Mouse (Mus musculus) layer of hippocampus, adult 8-10 months (tissue): ENCODE measurements around the gene Eif2ak4. TPM values are rescaled to one million over a fixed set of nuclear protein-coding genes. Genes with fewer than 3 reads are reported as not detected.

Source experiments
- DNase-seq, 2 experiments: peaks; one replicate each; pipeline ENCODE4 v3.0.0; 2022; ENCODE audit warnings: low spot score in 2 of 2
- total RNA-seq, 4 experiments: library from RNA; stranded (reverse); gene quantifications; 2 replicates each; pipeline ENCODE4 v1.2.4; 2022

Gene Eif2ak4
- total RNA-seq, 4 experiments from 2014 or later = 24.1 to 30.1 (median 26.8) TPM

GRCm38 (mm10) chr2:118507126-118507525 is 118.7 kb downstream of the Eif2ak4 start:
- no peak for DNase-seq

DNA sequence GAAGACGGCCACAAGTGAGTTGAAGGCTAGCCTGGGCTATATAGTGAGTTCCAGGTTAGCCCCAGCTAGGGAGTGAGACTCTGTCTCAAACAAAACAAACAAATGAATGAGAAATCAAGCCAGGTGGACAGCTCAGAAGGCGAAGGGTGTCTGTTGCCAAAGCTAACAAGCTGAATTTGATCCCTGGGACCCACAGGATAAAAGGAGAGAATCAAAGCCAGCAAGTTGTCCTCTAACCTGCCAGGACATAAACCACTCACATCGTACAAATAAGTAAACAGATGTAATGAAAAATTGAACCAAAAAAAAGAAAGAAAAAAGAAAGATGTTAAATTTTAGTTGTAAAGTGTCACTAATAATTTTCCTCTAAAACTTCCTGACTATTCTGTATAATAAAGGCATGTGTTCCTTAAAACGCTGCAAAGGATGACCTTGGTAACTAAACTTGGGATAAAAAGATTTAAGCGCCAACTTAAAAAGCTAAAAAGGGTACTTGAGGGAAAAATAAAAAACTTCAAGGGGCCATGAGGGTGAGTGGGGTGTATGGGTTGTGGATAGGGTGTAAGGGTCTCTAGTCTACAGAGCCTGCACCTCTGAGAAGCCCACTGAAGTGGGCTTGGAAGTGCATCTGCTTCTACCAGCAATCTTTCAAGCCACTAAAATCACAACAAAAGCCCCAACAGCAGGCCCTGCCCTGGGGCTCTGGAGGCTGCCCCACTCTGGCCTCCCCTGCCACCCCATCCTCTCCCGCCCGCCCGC is 121.4 kb downstream of the Eif2ak4 start:
- no peak for DNase-seq

DNA sequence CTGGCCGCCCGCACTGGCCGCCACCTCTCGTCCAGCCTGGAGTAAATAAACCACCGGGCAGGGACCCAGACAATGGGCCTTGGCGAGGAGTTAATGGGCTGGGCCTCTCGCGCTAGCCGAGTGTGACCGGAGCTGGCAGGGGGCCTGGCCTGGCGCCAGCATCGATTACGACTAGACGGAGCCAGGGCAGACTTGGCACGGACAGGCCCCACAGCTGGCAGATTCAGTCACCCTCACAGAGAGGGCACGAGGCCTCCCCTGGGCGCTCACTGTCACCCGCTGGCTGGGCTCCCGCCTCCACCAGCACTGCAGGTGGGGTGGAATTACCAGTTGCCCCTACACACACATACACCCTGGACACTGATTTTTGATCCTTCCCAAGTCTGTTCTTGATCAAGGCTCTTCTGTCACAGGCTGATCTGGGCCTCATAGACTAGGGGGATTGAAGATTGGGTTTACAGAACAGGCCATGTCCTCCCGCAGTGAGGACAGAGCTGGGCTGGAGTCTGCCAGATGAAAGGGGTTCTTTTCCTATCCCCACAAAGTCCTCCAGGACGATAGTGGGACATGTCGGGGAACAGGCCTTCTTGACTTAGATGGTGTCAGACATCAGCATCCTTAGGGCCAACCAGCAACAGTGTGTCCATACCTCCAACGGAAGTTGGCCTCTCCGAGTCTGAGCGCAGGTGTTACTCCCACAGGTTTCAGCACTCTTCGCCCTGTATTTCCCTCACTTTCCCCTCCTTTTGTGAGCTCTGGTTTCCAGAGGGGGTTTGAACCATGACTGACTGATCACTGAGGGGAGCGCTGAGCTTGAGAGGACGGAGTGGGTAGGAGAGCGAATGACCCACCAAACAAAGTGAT is 122.3 kb downstream of the Eif2ak4 start:
- DNase-seq = peak; percentile 92 to 93

DNA sequence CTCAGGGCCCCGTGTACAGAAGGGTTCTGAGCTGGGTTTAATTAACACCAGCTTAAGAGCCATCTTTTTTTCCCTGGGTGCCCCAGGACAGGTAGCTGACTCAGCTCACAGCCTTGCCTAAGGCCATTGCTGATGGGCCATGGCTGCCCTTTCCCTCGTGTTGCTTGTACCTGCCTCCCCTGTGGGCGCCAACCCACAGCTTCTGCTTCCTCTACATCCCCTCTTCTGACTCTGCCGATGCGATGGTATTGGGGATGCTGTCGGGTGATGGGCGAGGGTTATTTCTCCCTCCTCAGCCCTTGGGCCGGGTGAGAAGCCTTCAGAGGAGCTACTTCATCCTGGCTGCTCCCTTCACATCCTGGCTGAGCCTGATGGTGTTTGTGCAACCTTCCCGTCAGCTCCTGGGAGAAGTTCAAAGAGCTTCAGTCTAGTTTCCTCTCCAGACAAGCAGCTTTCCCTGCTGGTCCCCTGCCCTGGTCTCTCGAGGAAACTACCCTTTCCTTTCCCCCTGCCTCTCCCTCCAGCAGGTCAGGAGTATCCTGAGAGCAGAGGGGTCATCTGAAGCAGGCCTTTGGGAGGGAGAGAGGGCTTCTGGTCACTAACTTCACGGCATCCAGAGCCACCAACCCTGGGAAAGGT is 123.5 kb downstream of the Eif2ak4 start:
- DNase-seq = no peak

DNA sequence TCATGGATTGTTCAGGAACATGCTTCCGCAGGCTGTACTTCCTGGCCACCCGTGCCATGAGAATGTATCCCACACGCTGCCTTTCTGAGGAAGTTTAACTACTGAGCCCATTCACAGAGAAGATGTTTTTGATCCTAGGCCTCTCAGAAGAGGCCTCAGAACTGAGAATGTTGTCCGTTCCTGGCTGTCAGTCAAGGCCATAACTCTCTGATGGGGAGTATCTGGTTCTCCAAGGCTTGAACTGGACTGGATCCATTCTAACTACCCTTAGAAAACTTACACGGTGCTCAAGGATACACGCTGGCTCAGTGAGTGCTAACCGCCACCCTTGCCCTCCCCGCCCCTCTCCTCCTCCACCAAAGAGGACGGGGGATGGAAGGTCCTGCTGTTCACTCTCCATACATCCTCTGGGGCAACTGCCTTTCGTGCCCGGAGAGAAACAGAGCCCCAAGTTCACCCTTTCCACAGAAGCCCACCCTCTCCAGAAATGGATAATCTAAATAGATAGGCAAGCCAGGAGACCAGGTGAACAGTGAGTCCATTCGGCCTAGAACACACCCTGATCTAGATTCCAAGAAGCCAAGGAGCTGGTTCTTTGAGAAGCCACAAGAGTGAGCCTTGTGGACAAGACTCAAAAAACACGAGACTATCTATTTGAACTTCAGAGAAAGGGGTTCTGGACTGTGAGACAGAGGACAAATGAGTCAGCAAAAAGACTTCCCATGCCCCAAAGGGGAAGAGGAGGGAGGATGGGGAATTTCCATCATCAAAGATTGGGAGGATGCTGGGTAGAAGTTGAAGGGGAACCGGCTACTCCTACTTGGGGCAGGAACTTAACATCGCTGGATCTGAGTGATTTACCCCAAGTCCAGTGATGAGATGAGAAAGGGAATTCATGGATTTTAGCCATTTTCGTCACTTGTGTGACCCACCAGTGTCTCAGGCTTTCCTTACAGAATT is 124.3 kb downstream of the Eif2ak4 start:
- DNase-seq = no peak

GRCm38 (mm10) chr2:118520042-118520933 is 131.9 kb downstream of the Eif2ak4 start:
- DNase-seq = peak; percentile 49 to 55

DNA sequence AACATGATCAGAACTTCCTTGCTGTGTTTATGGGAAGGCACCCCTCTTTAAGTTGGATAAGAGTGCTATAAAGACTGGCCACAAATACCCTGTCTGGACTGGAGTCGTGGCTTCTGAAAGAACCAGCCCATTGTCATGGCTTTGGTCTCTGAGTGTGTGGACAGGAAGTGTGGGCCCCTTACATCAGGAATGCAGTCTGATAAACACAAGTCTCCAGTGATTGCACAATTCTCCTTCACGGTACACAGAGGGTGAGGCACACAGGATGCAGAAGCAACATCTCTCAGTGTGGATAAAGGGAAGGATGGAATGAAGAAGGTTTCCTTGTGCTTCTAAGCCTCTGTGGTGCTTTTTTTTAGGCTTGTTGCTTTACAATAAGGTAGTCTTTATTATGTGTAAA is 133.8 kb downstream of the Eif2ak4 start:
- DNase-seq = no peak

- no peak for DNase-seq
These were observed 134.8 kb downstream of the Eif2ak4 start for GRCm38 (mm10) chr2:118523163-118523730.

GRCm38 (mm10) chr2:118524811-118525210 is 136.4 kb downstream of the Eif2ak4 start:
- DNase-seq = no peak

Other genes starting within 250 kb of the Eif2ak4 start
- 1 to 10 TPM in 3 of 4 experiments, under 1 TPM in 1; 0.72 to 1.7 (median 1.3) TPM for gene Fsip1, start 131.7 kb upstream of the Eif2ak4 start, total RNA-seq
- 10 to 100 TPM in 3 of 4 experiments, 1 to 10 TPM in 1; 9.8 to 11.8 (median 10.4) TPM for gene Gpr176, start 15.2 kb upstream of the Eif2ak4 start, total RNA-seq
- 100 to 1,000 TPM; 174 to 183 (median 182) TPM for gene Srp14, start 91.1 kb downstream of the Eif2ak4 start, total RNA-seq
- gene Bmf, start 161.1 kb downstream of the Eif2ak4 start, total RNA-seq = 1 to 10 TPM; 2.0 to 8.6 (median 4.1) TPM
- 1 to 10 TPM; 2.1 to 3.3 (median 2.3) TPM for gene Bub1b, start 209.6 kb downstream of the Eif2ak4 start, total RNA-seq